Comparison of ENCODE assay signal across 9 mouse cellular contexts in the genomic region with DNA sequence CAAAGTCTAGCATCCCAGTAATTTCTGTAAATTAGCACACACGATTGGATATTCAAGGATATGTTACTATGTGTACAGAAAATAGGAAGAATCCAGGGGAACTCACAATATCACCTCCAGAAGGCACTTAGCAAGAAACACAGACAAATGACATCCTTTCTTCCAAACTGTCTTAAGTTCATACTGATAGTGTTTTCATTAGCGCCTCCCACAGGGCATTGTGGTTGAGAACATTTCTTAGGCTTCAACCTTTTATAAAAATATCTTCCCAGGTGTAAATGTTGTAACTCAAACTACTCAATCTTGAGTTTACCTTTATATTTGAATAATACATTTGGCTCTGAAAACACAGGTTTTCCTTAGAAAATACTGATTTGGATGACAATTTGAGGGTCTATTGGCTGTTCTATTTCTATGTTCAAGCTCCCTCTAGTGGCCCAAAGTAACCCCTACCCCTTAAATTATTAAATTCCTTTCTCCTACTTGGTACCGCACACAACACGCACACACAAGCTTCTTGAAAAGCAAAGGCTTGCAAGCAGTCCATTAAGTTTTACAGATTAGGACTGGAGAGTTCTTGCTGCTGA. TPM values are rescaled to one million over a fixed set of nuclear protein-coding genes. Genes with fewer than 3 reads are reported as not detected.
A peak's percentile ranks its signal among the peaks of the same experiment; 100 is the strongest.
DNase-seq lines count a peak whose midpoint lies in the region; ATAC-seq and TF ChIP-seq lines count a peak whose summit lies in the region.
"Had no signal": no experiment of that assay in that cellular context is flagged by ENCODE, and none has a peak within 500 bp of the region (broad histone marks: within the 10 kb centered on the region; RNA-seq: fewer than 3 reads in every experiment).

No protein-coding gene starts in this region.

- no peak overlapping the region for H3K4me2 ChIP-seq in liver, postnatal 0 days (ENCODE audit: low read depth, low read length)
- H3K4me2 ChIP-seq: heart, embryonic 13.5 days had no signal

- peak; percentile 66 for TF ChIP-seq CTCF in liver, postnatal 0 days (IDR thresholded peaks at IDR 0.05; ENCODE audit: low read depth)

- H3K27me3 ChIP-seq in liver, postnatal 0 days (ENCODE audit: insufficient read depth, low read length) = no peaks in the 10 kb centered on the region
- H3K27me3 ChIP-seq: heart, embryonic 13.5 days had no signal

- H3K9ac ChIP-seq in liver, postnatal 0 days (replicated peaks) = no peak overlapping the region
- H3K9ac ChIP-seq: heart, embryonic 13.5 days had no signal

- DNase-seq in cerebellum, postnatal 10 days = peak; percentile 39 to 69
- no peak for DNase-seq in cerebellum, adult 11-12 months
- DNase-seq in left cerebral cortex, postnatal 14 days (ENCODE audit: low spot score in 2 of 2) = peak; percentile 19 to 37
- DNase-seq in left cerebral cortex, adult 8-10 months (ENCODE audit: low spot score in 2 of 2) = no peak
- peak; percentile 24 for DNase-seq in c-Kit-positive CD71-negative TER-119-negative erythroid progenitor cells, embryonic 14.5 days (ENCODE audit: low read depth)
- no peak for DNase-seq in liver, postnatal 0 days
- peak; percentile 31 for DNase-seq in telencephalon, adult 2 months (ENCODE audit: low read depth, low spot score)
- DNase-seq in spleen, adult 18-20 months = no peak

- no peak for TF ChIP-seq EP300 in liver, postnatal 0 days (IDR thresholded peaks at IDR 0.05; ENCODE audit: low read depth)

- WGBS in liver, postnatal 0 days (ENCODE audit: insufficient replicate concordance) = 77% methylated on average over 4 of the region's 4 CpGs

- no peak overlapping the region for H3K27ac ChIP-seq in liver, postnatal 0 days (ENCODE audit: low read depth)
- H3K27ac ChIP-seq: heart, embryonic 13.5 days had no signal

- intact Hi-C loops in left cerebral cortex, postnatal 14 days (cut with DNase I) = loop anchor here (5.0 kb wide), 1 partner anchor 192 kb away; no protein-coding TSS in a partner anchor

- no peaks in the 10 kb centered on the region for H3K9me3 ChIP-seq in liver, postnatal 0 days (ENCODE audit: low read length)
- H3K9me3 ChIP-seq: heart, embryonic 13.5 days had no signal

- no peak overlapping the region for H3K4me3 ChIP-seq in liver, postnatal 0 days (ENCODE audit: low read depth, low read length)
- H3K4me3 ChIP-seq: heart, embryonic 13.5 days had no signal

- ATAC-seq in liver, postnatal 0 days = peak; percentile 49; the same call in 1 of the 2 replicates

- no peaks in the 10 kb centered on the region for H3K4me1 ChIP-seq in liver, postnatal 0 days (ENCODE audit: insufficient read depth)

- peaks cover 29% of the 10 kb centered on the region for H3K36me3 ChIP-seq in liver, postnatal 0 days (replicated peaks; ENCODE audit: insufficient read depth, low read length)

RNA-seq across cellular contexts. Expression of a gene that starts 27.8 kb away (rescaled TPM):
- 10 to 100 TPM; 38.3 to 41.8 TPM for total RNA-seq in left cerebral cortex, postnatal 14 days (2021)
- total RNA-seq in left cerebral cortex, adult 8-10 months (2022) = 10 to 100 TPM; 37.8 to 43.1 (median 40.2) TPM
- 2.5 and 2.6 TPM in 2 replicates for polyA plus RNA-seq in liver, postnatal 0 days (2015; fragmentation: Nextera tagmentation; extraction: Ambion mirVana)

RNA-seq across cellular contexts. Expression of a gene that starts 44.4 kb away (rescaled TPM):
- under 1 TPM; 0.29 to 0.53 TPM for total RNA-seq in left cerebral cortex, postnatal 14 days (2021)
- under 1 TPM in 2 of 4 experiments, not detected in 2; 0.14 to 0.39 TPM for total RNA-seq in left cerebral cortex, adult 8-10 months (2022)
- 3,100 and 3,165 TPM in 2 replicates for polyA plus RNA-seq in liver, postnatal 0 days (2015; fragmentation: Nextera tagmentation; extraction: Ambion mirVana)

Comparison
In these comparisons a context has a peak if more than half of its experiments do, and no peak if none do; other contexts are left out.
1. DNase-seq: peak in cerebellum, postnatal 10 days (2 of 2), left cerebral cortex, postnatal 14 days (2 of 2), c-Kit-positive CD71-negative TER-119-negative erythroid progenitor cells, embryonic 14.5 days (single experiment) and telencephalon, adult 2 months (single experiment); none in cerebellum, adult 11-12 months (single experiment), left cerebral cortex, adult 8-10 months (0 of 2), liver, postnatal 0 days (single experiment) and spleen, adult 18-20 months (0 of 2).